Mouse (Mus musculus): ENCODE data around the gene Klhdc7b.

GRCm38 (mm10) chr15:89377938-89378828 lies 6.5 kb upstream of the Klhdc7b start:
- TF ChIP-seq ZNF384 (IDR thresholded peaks at IDR 0.05; ENCODE audit: low read depth, low read length), result no peak
- TF ChIP-seq MAFK (IDR thresholded peaks at IDR 0.05; ENCODE audit: insufficient replicate concordance, low read length), result no peak
- TF ChIP-seq MYC (IDR thresholded peaks at IDR 0.05; ENCODE audit: low read depth, low read length), result no peak
- no peak for TF ChIP-seq CTCF (conservative IDR thresholded peaks at IDR 0.05 in 1 of 2, IDR thresholded peaks at IDR 0.05 in 1 of 2; ENCODE audit: low read depth in 2 of 2, low read length in 2 of 2)
- no peak for TF ChIP-seq MAX (IDR thresholded peaks at IDR 0.05; ENCODE audit: low read length)
- no peak for TF ChIP-seq SIN3A (IDR thresholded peaks at IDR 0.05; ENCODE audit: low read length)
- no peak for TF ChIP-seq HCFC1 (IDR thresholded peaks at IDR 0.05; ENCODE audit: low read depth, low read length)
- no peak for TF ChIP-seq ELF1 (IDR thresholded peaks at IDR 0.05; ENCODE audit: low read depth, low read length)
- no peak for TF ChIP-seq KAT2A (IDR thresholded peaks at IDR 0.05; ENCODE audit: insufficient replicate concordance, low read length)
